Mouse (Mus musculus): ENCODE measurements around the gene Adamts2.
A peak's percentile ranks its signal among the peaks of the same experiment; 100 is the strongest.

Gene Adamts2

DNA sequence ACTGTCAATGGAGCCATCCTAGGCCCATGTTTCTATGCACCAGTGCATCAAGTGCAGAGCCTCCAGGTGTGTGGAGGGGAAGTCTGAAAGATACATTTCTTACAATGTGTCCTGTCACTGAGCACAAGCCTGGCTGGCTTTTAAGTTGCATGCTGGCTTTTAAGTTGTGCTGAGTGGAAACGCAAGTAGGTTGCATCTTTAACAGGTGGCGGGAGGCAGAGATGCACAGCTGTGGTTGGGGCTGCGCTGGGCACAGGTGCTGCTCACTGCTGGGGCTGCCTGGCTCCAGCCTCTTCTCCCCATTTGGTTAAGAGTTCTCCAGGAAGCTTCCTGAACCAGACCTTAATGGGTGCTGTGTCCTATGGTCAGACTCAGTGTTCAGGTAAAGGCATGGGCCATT lies 21.9 kb downstream of the Adamts2 start:
- DNase-seq (ENCODE audit: low spot score) = no peak

DNA sequence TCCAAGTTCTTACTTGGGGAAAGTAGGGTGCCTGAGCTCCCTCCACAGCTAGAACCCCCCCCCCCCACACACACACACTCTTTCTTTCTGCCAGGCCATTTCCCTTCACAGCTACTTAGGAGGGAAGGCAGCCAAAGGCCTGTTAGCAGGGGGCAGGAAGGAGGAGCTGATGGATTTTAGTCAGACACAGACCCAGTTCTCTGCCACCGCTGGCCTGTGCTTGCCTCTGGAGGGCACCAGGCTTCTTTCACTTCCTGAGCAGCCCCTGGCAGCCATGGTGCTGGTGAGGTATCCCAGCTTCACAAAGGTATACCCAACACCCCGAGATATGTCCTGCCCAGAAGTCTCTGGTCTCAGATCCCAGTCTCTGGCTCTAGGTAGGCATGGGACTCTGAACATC lies 22.4 kb downstream of the Adamts2 start:
- no peak for DNase-seq (ENCODE audit: low spot score)

DNA sequence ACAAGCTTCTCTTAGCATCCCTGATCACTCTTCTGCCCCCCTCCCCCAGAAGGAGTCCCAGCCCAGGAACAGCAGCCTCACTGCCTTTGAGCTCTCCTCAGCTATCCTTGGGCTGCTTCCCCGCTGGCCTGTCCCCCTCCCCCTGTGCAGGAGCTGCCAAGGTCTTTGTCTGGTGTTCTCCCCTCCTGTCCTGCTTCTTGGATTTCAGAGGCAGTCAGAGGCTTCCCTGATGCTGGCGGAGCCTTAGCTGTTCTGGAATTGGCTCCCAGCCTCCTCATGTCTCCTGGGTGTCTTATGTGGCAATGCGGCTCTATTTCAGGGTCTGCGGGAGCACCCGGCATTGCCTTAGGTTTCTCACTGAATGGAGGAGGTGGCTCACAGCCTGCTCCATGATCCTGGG lies 22.8 kb downstream of the Adamts2 start:
- DNase-seq (ENCODE audit: low spot score) = no peak

DNA sequence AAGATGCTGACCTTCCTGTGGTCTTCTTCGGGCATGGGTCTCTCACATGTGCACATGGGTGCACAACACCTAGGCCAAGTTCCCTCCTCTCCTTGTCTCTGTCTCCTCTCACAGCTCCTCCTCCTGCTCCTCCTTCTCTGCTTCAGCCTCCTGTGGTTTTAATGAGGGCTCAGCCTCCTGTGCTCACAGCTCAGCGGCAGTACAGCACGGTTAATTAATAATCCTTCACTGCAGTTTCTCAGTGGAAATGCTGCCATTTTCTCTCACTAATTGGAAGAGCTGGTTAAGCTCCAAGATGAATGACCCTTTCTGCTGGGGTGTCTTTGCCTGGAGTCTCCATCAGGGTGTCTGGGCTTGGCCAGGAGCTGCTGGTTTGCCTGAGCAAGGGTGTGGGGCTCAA lies 27.0 kb downstream of the Adamts2 start:
- no peak for DNase-seq (ENCODE audit: low spot score)

DNA sequence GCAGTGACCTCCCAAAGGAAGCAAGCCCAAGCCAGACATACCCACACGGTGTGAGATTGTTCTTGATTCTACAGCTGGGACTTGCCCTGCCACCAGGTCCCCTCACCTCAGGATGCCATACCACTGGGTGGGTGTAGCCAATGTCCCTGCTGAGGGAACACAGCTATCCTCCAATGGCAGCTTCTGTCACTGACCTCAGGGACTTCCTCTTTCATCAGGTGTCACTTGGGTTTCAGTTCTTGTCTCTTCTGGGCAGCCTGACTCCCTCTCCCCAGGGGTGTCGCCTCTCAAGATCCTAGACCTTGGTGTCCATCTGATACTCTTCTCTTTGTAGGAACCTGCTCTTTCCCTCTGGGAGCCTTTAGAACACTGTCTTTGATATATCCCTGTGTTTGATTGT lies 28.6 kb downstream of the Adamts2 start:
- no peak for DNase-seq (ENCODE audit: low spot score)

DNA sequence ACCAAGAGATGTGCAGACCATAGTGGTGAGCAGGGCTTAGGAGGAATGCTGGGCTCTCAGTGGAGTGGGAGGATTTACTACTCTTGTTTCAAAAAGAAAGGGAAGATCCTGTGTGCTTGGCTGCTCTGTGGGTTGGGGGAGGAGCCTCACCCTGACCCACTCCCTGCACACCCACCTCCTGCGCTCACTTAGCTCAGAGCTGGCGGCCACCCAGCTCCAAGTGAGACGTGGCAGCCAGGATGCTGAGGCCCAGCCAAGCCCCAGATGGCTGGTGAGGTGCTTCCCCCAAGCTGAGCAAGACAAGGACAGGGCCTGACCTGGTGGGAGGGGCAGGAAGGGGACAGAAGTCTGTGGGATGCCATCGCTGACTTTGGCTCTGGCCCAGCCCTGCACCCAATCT lies 30.4 kb downstream of the Adamts2 start:
- DNase-seq (ENCODE audit: low spot score) = no peak

DNA sequence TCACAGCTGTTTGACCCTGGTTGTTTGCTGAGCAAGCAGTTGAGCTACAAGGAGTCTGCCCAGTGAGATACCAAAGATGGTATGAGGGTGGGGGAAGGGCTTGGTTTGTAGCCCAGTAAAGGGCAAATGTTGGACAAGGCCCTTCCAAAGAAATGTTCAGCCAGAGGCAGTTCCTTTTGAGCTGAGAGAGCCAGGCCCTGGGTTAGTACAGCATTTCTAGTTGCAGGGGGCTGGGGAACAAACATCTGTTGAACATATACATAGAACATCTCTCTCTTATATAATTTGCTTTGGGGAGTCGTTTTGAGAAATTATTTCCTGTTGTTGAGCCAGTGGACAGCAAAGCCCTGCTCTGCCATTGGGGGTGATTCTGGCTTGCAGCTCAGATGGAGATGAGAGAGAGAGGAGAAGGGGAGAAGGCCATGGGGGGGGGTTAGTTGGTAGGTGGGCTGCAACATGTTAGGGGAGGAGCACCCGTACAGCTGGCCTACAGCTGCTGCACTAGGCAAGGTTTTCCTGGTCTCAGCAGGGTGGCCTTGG lies 33.2 kb downstream of the Adamts2 start:
- no peak for DNase-seq (ENCODE audit: low spot score)

DNA sequence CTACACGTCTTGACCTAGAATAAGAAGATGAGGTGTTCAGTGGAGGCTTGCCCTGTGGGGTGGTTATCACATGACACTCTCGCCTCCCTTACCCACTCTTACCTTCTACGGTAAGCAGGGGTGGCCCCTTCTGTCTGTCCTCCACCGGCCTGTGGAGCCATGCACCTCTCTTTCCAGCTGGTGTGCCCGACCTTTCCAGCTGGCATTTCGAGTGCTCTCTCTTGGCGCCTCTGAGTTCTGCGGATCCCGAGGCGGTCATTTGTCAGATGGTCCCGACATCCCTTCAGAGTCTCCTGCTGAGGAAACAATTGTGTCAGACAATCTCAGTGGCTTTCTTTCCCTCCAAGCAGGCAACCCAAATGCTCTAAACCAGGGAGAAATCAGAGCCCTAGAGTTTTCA lies 35.1 kb downstream of the Adamts2 start:
- no peak for DNase-seq (ENCODE audit: low spot score)

DNA sequence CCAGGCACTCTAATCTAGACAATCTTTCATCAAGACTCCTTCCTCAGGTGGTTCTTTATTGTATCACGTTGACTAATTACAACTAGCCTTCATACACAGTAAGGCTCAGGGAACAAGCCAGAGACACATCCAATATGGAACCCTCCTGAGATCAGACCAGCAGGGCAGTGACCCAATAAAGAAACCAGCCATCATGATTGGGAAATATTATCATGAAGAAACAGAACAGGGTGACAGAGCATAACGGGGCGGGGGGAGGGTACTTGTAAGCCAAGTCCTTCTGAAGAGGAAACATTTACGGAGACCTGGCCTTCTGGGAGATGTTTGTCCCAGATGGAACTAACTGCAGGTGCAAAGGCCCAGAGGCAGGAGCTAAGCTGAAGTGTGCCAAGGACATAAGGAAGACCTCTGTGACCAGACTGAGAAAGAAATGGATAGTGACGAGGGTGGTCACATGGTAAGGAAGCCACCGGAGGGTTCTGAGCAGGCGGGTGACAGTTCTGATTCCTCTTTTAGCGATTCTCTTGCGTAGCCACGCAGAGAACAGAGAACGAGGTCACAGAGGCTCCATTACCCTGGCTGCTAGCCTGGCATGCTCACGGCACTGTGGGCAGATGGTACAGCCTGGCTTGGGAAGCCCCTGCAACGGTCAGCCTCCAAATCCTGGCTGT lies 36.4 kb downstream of the Adamts2 start:
- DNase-seq (ENCODE audit: low spot score) = no peak

DNA sequence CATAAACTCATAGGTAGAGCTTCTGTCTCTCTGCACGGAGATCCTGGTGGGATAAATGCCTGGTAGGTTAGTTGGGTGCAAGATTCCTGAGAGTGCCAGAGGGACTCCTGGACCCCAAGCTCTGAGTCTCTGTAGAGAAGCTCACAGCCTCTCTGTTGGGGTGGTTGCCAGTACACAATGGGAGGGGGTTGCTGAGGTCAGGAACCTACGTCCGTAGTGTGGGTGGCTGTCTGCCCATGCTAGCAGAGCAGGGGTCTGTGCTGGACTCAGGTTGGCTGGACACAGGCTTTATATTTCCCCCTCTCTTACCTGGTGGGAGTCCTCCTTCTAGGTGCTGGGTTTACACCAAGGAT lies 37.0 kb downstream of the Adamts2 start:
- no peak for DNase-seq (ENCODE audit: low spot score)

DNA sequence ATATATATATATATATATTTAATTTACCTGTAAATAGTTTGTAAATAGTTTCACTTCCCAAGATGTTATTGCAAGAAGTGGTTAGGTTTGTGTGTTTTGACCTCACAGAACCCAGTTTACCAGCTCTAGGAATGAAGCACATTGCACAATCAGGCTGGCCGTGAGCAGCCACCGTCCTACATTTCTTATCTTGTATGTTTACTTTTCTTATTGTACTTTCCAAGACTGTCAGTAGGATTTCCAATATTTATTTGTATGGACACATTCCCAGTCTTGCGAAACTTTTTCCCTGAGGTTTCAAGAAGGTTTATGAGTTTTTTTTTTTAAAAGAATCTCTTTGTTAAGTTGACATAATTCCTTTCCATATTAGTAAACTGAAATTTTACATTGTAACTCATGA lies 40.7 kb downstream of the Adamts2 start:
- DNase-seq (ENCODE audit: low spot score) = no peak

DNA sequence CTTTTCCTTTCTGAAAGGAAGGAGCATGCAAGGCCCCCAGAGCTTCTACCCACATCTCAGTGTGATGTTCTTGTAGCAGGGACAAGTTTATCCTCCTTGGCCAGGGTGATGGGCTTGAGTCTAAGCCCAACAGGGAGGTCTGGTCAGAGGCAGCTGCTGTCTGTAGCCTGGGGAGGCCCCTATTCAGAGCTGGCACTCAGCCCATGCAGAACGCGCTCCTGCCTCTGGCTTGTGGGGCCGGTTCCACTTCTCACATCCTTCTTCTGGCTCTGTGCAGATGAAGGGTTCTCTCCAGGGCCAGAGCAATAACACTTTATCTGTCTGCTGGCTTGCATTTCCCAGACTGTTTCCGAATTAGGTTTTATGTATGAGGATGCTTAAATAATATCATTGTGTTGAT lies 44.3 kb downstream of the Adamts2 start:
- DNase-seq (ENCODE audit: low spot score) = no peak

DNA sequence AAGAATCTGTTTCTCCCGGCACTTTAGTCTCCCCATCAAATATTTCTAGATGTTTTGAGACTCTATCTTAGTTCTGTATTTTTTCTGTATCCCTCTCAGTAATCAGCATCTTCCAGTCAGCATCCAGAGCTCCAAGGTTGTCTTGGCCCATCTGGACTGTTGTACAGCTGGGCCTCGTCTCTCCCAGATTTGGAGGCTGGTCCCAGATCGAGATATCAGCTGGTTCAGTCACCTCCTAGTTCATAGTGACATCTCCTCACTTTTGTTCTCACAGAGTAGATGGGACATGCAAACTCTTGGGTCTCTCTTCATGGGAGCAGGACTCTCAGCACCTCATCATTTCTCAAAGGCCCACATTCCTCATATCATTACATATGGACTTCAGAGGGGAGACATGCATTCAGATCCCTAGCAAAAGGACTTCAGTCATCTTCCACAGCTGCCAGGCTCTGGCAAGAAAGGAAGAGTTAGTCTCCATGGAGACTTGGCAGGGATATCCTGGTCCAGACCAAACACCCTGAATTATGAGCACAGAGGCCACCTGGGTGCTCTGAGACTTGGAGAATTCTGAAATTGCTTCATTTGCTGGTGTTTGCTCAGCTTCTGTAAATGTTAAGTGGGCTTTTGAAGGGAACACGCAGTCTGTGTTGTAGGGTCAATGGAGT lies 46.4 kb downstream of the Adamts2 start:
- DNase-seq (ENCODE audit: low spot score) = no peak

DNA sequence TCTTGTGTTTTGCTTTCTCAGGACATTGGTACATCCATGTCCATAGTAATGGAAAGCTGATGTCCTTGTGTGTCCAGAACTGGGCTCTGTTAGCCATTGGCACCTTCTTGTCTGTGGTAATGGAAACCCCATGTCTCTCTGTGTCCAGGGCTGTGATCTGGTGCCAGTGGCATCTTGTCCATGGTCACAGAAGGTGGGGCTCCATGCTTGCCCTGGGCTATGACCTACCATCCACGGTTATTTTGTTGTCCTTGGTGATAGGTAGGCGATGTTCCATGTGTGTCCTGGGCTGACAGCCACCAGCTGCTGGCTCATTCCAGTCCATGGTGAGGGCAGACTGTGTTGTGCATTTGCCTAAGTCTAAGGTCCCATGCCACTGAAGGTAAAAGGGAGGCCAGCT lies 48.2 kb downstream of the Adamts2 start:
- DNase-seq (ENCODE audit: low spot score) = no peak

DNA sequence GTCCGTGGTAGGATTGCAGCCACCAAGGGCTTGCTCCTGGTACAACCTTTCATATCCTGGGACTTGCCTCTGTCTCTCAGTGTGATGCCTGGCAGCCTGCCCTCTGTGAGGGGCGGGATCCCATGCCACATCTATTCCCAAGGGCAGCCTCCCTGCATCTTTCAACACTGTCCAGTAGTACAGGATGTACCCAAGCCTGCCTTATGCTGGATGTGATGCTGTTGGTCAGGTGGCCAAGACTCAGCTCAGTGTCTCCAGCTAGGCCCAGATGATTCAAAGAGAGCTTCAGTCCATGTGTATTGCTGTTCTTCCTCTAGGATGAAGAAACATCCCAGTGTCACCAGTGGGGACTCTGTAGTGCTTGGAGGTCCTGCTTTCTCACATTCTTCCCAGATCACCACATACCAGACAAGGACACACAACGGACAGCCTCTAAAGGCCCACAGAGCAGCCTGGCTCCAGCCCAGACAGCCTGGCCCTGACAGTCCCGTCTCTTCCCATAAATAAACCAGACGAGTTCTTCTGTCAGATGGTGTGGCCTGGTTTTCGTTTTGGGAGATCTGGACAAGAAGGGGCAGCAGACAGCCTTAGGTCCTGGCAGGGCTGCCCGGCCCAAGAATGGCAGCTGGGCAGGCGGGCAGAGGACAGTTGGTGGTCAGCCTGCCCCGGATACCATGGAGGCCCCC lies 52.0 kb downstream of the Adamts2 start:
- DNase-seq (ENCODE audit: low spot score) = no peak

DNA sequence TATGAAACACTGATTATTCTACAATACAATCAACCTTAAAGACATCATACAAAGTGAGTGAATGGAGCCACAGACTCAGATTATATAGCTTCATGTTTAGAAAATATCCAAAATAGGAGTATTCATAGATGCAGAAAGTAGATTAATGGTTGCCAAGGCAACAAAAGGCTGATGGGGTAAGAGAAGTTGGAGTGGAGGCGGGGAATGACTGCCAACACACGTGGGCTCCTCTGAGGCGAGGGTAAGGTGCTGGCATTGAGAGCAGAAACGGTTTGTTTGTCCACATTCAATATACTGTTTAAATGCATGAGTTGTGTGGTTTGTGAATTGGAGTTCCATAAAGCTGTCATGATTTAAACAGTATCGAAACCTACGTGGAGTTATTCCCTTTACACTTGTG lies 56.9 kb downstream of the Adamts2 start:
- no peak for DNase-seq (ENCODE audit: low spot score)

DNA sequence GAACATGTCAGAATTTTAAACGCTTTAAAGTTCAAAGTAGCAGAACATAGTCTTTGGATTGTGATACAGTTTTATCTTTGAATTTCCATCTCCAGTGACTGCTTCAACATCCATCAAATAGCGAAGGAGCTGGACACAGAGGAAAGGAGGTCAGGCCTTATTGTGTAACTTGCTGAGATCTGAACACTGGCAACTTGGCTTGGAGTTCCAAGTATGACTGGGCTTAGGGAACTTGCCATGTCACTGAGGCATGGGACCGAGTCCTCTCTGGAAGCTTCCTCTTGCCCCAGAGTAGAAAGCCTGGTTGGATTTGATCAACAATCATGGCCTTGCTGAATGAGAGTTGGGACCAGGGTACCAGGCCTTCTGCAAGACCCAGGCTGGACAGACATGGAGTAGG lies 60.3 kb downstream of the Adamts2 start:
- no peak for DNase-seq (ENCODE audit: low spot score)

DNA sequence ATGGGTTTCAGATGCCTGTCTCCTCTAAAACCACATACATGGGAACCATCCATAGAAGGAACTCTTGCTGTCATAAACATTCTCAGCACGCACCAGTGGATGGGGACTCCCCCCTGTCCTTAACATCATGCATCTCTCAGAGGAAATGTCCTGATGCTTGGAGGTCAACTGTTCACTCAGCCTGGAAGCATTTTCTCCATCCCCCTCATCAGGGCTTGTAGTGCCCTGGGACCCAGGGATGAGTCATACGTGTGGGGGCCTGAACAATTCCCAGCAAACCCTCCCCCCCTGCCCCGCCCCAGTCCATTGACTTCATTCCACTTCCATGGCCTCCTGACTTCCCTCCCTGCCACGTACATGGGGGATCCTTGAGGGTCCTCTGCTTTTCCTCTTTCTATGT lies 62.9 kb downstream of the Adamts2 start:
- no peak for DNase-seq (ENCODE audit: low spot score)

DNA sequence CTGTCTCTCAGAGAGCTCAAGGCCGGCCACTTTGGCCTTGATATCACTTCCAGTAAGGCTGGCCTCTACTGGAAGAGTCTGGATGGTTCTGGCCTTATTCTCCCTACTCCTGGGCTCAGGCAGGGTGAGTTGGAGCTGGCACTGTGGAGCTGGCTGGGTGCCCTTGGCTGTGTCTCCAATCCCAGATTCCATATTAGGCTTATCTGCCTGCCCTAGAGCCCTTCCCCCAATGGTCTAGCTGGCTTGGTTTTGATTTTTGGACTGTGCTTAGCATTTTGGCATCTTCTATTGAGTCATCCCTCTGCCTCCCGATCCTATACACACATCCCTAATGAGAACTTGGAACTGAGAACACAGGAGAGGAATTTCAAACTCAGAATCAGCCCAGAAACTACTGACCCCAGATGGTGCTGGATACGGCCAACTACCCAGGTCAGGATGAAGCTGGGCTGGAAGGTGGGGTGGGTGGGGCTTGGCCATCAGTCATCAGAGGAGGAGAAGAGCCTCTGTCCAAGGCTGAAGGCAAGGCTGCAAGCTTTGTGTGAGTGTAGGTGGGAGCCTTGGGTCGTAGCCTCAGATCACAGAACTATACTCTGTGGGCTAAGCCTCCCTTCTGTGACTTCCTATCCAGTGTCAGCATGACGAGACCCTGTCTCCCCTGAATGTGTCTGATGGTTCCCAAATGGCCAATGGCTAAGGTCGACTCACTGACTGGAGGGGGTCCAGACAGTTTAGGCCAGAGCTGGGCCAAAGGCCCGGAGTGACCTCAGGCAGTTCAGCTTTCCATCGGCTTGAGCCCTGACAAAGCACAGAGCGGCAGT lies 67.9 kb downstream of the Adamts2 start:
- peak; percentile 41 for DNase-seq (ENCODE audit: low spot score)

DNA sequence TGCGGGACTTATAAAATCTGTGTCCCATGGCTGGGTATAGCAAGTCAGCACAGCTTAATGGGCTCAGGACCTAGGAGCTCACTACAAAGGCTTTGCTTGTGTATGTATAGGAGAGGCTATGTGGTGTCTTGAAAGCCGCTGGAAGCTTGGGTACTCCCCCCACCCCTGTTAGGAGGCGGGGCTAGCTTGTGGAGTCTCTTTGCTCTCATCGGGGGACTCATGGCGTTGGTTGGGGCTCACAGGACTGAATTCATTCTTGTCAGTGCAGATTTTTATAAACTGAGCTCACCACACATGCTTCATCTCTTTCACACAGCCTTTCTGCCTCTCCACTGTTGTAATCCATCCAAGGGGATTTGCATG lies 68.5 kb downstream of the Adamts2 start:
- no peak for DNase-seq (ENCODE audit: low spot score)

DNA sequence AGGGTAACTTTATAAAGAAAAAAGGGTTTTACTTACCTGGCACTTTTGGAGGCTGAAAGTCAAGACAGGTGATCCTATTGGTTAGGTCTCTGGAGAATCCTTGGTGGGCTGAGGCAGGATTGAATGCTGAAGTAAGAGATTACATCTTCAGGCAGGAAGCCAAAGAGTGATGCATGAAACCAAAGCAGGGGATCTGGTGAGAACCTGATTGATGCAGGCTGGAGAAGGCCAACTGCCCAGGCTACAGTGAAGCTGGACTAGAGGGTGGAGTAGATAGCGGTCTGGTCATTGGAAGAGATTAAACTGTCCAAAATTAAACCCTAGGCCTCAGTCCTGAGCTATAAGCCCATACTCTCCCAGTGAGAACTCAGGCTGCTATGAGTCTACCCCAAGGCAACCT lies 69.0 kb downstream of the Adamts2 start:
- no peak for DNase-seq (ENCODE audit: low spot score)

DNA sequence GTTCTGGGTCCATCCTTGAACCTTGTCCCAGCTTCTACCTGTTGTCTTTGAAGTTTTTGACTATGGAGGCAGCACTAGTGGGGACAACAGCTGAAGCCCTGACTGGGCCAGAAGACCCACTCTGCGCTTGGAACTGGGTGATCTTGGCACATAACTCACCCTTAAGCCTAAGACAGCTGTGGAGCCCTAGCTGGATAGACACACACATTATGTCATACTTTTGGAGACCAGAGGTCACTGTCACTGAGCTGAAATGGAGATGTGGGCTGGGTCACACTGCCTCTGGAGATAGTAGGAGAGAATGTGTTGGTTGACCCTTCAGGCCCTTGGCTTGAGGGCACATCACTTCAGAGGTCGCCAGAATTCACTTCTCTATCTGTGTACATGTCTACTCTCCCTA lies 69.5 kb downstream of the Adamts2 start:
- DNase-seq (ENCODE audit: low spot score) = no peak

All from urinary bladder, postnatal 10 days (tissue).